Mouse (Mus musculus): ENCODE results near the gene Grcc10. TPM values are rescaled to one million over a fixed set of nuclear protein-coding genes. Genes with fewer than 3 reads are reported as not detected.
A peak's percentile ranks its signal among the peaks of the same experiment; 100 is the strongest.

Grcc10 gene
- 77.7 and 80.2 TPM in 2 replicates for polyA plus RNA-seq (2015; fragmentation: Nextera tagmentation; extraction: Ambion mirVana)

DNA sequence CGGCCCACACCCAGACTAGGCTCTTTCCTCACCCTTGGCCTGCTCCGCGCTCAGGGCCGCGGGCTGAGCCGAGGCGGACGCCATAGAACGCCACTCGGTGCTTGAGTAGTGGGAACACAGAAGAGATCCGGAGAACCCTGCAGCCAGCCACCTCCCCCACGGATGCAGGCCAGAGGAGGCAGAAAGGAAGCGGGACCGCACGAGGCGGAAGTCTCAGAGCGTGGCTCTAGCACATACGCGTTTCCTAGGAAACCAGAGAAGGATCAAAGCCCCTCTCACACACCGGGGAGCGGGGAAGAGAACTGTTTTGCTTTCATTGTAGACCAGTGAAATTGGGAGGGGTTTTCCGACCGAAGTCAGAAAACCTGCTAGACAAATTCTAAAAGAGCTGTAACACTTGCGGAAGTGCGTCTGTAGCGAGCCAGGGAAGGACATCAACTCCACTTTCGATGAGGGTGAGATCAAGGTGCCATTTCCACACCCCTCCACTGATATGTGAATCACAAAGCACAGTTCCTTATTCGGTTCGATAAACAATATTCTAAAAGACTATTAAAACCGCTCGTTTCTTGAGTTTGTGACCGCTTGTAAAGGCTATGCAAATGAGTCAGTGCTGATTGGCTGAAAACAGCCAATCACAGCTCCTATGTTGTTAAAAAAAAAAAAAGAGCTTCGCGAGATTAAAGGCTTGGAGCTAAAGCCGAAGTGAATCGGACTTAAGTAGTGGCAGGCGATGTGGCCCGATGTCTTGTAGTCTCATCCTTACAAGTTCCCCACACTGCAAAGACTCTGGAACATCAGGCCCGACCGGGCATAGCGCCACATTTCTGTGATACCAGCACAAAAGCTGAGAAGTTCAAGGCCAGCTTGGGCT lies at the start of gene Grcc10:
Gene Grcc10 (minus strand): TSS at position 487 of the 874 bp plus-strand sequence.
- Histone ChIP-seq H3K4me1 (replicated peaks) (peaks cover 56% of the 10 kb centered on the region), H3K9ac (peak within 1 kb of the TSS; percentile 85), H3K27me3 (no peaks in the 10 kb centered on the region), H3K4me2 (peak within 1 kb of the TSS; percentile 97), H3K27ac (peak within 1 kb of the TSS; percentile 98), H3K36me3 (peaks cover 6% of the 10 kb centered on the region), H3K9me3 (replicated peaks) (no peaks in the 10 kb centered on the region), H3K4me3 (replicated peaks) (peak within 1 kb of the TSS; percentile 67)
- DNase-seq, result peak; percentile 85
- under 1% methylated on average over 41 of the region's 41 CpGs for WGBS (ENCODE audit: insufficient replicate concordance)
- ATAC-seq (ENCODE audit: low read depth), result peak; percentile 82

DNA sequence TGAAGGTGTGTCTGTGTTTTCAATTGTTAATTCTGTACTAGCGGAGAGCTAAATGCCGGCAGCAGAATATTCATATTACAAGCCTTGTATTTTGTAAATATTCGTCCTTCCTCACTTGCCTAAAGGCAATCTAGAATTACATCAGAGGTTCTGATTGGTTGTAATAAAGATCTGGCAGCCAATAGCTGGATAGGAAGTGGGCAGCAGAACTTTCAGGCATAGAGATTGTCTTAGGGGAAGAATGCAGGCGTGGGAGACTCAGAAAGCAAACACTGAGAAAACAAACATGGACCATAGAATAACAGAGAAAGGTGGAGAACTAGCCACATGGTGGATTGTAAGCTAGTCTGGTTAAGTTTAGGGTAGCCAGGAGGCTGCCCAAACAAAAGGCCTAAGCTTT lies 48.9 kb upstream of the Grcc10 start:
- no peak overlapping the region for H3K9ac ChIP-seq
- no peak overlapping the region for H3K4me3 ChIP-seq (replicated peaks)
- H3K36me3 ChIP-seq, result no peaks in the 10 kb centered on the region
- peaks cover 4% of the 10 kb centered on the region for H3K4me1 ChIP-seq (replicated peaks)
- no peak for ATAC-seq (ENCODE audit: low read depth)
- no peaks in the 10 kb centered on the region for H3K9me3 ChIP-seq (replicated peaks)
- H3K27me3 ChIP-seq, result no peaks in the 10 kb centered on the region
- H3K27ac ChIP-seq, result no peak overlapping the region
- H3K4me2 ChIP-seq, result no peak overlapping the region
- DNase-seq, result no peak
- WGBS (ENCODE audit: insufficient replicate concordance), result 63% methylated on average over 4 of the region's 4 CpGs

DNA sequence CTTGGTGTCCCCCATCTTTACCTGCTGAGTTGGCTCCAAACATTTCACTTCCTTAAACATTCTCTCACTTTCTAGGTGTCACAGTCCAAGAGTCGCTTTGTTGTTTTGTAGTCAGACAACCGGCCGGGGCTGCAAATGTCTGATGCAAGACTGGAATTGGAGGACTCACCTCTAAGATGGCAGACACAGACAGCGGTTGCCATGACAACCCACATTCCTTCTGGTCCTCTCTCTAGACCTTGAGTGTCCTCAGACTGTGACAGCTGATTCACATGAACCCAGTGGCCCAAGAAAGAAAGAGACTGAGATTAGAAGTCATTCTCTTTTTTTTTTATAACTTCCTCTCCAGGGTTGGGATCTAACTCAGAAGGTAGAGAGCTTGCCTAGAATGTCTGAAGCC lies 48.3 kb upstream of the Grcc10 start:
- Histone ChIP-seq H3K4me1 (replicated peaks) (peaks cover 4% of the 10 kb centered on the region; the same call in 1 of the 2 replicates), H3K4me3 (replicated peaks) (no peak overlapping the region), H3K27me3 (no peaks in the 10 kb centered on the region), H3K36me3 (no peaks in the 10 kb centered on the region), H3K9ac (no peak overlapping the region), H3K9me3 (replicated peaks) (no peaks in the 10 kb centered on the region), H3K27ac (no peak overlapping the region), H3K4me2 (no peak overlapping the region)
- DNase-seq (no peak), ATAC-seq (ENCODE audit: low read depth) (no peak)
- WGBS (ENCODE audit: insufficient replicate concordance), result 72% methylated on average over 4 of the region's 4 CpGs

DNA sequence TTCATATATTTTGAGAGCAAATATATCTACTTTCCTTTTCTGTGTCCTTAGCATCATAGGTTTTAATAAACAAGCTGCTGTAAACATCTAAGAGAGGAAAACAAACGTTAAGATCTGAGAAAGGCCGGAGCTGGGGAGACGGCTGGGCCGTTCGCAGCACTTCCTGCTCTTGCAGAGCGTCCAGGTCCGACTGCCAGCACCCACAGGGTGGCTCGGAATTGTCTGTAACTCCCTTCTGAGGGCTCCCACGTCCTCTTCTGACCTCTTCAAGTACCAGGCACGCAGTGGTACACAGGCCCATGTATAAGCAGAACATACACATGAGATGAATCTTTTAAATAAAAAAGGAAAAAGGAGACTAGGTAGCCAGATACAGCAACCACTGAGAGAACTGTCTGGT lies 46.5 kb upstream of the Grcc10 start:
- Histone ChIP-seq H3K9me3 (replicated peaks) (no peaks in the 10 kb centered on the region), H3K27ac (no peak overlapping the region), H3K4me2 (no peak overlapping the region), H3K9ac (no peak overlapping the region), H3K27me3 (no peaks in the 10 kb centered on the region), H3K4me1 (replicated peaks) (peaks cover 4% of the 10 kb centered on the region; the same call in 1 of the 2 replicates), H3K4me3 (replicated peaks) (no peak overlapping the region), H3K36me3 (no peaks in the 10 kb centered on the region)
- no peak for ATAC-seq (ENCODE audit: low read depth)
- DNase-seq, result no peak
- WGBS (ENCODE audit: insufficient replicate concordance), result 69% methylated on average over 10 of the region's 10 CpGs

DNA sequence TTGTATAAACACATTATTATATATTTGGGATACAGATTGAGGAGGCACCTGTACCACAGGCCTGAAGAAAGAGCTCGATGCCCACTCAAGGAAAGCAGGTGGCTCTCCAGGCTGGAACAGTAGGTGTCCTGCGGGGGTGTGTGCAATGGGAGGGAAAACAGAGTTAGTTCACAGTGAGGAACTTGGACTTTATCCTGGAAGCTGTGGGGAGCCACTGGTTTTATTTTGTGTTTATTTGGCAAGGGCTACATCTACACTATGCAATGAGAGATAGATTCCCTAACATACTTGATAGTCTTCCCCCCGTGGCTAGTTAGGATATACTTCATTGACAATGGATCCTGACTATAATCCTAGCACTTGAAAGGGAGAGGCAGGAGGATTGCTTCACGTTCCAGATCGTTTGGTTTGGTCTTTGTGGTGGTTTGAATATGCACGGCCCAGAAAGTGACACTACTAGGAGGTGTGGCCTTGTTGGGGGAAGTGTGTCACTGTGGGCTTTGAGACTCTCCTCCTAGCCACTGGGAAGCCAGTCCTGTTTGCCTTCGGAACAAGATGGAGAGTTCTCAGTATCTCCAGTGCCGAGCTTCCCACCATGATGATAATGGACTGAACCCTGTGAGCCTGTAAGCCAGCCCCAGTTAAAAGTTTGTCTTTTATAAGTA lies 45.7 kb upstream of the Grcc10 start:
- no peak overlapping the region for H3K4me2 ChIP-seq
- H3K4me1 ChIP-seq (replicated peaks), result peaks cover 7% of the 10 kb centered on the region; the same call in 1 of the 2 replicates
- no peak overlapping the region for H3K9ac ChIP-seq
- no peaks in the 10 kb centered on the region; the same call in 1 of the 2 replicates for H3K27me3 ChIP-seq
- whole genome bisulfite sequencing (ENCODE audit: insufficient replicate concordance), result 38% methylated on average over 8 of the region's 8 CpGs
- no peaks in the 10 kb centered on the region for H3K36me3 ChIP-seq
- no peak overlapping the region for H3K4me3 ChIP-seq (replicated peaks)
- ATAC-seq (ENCODE audit: low read depth) (peak; percentile 48), DNase-seq (no peak)
- no peak overlapping the region for H3K27ac ChIP-seq
- H3K9me3 ChIP-seq (replicated peaks), result no peaks in the 10 kb centered on the region

DNA sequence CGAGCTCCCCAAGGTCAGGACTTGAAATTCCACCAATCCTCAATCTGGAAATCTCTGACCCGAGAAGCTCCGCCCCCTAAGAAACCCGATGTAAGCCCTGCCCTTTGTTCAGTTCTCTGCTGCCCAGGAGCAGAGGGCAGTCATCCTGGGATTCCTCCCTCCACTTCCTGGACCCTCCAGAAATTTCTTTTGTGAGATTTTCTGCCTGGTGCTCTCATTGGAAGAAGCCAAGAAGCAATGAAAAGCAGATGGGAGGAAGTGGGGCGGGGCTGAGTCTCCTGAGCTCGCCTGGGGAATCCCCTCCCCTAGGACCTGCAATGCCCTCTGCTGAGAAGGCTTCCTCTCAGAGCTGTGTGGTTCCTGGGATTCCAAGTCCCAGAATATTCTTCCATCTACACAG lies 41.3 kb upstream of the Grcc10 start:
- 18% methylated on average over 6 of the region's 6 CpGs for WGBS (ENCODE audit: insufficient replicate concordance)
- no peaks in the 10 kb centered on the region for H3K9me3 ChIP-seq (replicated peaks)
- H3K27me3 ChIP-seq, result peaks cover 41% of the 10 kb centered on the region
- 0 out of 2 replicates have a peak overlapping the region, but pooled peaks have one; percentile 10 for H3K4me3 ChIP-seq (replicated peaks)
- peak overlapping the region; percentile 21 for H3K4me2 ChIP-seq
- no peaks in the 10 kb centered on the region for H3K36me3 ChIP-seq
- H3K9ac ChIP-seq, result no peak overlapping the region
- ATAC-seq (ENCODE audit: low read depth) (no peak), DNase-seq (no peak)
- peaks cover 11% of the 10 kb centered on the region; the same call in 1 of the 2 replicates for H3K4me1 ChIP-seq (replicated peaks)
- H3K27ac ChIP-seq, result no peak overlapping the region

DNA sequence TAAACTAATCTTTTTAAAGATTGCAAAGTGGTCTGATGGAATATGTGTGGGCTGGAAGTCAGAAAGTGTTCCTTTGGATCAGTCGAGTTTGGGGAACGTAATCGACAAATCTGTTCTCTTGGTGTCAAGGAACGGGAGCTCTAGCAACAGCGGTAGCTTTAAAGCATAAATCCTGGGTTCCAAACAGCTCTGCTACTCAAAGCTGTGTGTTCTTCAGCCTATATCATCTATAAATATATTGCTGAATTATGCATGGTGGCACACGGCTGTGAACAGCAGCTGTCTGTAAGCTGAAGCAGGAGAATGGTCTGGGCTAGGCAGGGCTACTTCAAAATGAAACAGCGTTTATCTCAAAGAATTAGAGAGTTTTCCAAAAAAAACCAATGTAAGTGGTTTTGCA lies 39.7 kb upstream of the Grcc10 start:
- DNase-seq, result no peak

DNA sequence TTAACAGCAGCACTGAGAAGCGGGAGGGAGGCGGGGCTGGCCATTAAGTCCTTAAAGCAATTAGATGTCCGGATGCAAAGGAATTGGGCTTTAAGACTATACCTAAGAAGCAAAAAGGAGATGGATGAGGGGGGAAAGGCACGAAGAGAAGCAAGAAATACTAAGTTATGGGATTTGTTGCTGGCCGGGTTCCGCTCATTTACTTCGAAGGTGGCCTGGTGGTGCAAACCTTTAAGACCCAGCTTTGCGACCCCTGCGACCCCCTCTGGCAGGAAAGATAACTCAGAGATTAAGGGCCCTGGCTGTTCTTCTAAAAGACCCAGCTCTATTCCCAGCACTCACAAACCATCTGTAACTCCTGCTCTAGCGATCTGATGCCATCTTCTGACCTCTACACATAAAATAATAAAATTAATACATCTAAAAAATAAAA lies 38.8 kb upstream of the Grcc10 start:
- no peak for DNase-seq
- Histone ChIP-seq H3K36me3 (no peaks in the 10 kb centered on the region), H3K4me2 (peak overlapping the region; percentile 44), H3K4me1 (replicated peaks) (peaks cover 11% of the 10 kb centered on the region; the same call in 1 of the 2 replicates), H3K9ac (no peak overlapping the region), H3K27ac (no peak overlapping the region), H3K27me3 (peaks cover 41% of the 10 kb centered on the region), H3K9me3 (replicated peaks) (no peaks in the 10 kb centered on the region), H3K4me3 (replicated peaks) (peak overlapping the region; percentile 4)
- no peak for ATAC-seq (ENCODE audit: low read depth)
- WGBS (ENCODE audit: insufficient replicate concordance), result 10% methylated on average over 10 of the region's 10 CpGs

More for the DNA sequence above, 39.7 kb upstream of the Grcc10 start:
- Histone ChIP-seq H3K36me3 (no peaks in the 10 kb centered on the region), H3K4me3 (replicated peaks) (no peak overlapping the region), H3K4me2 (no peak overlapping the region), H3K27me3 (peaks cover 41% of the 10 kb centered on the region), H3K9ac (no peak overlapping the region), H3K27ac (no peak overlapping the region), H3K9me3 (replicated peaks) (no peaks in the 10 kb centered on the region), H3K4me1 (replicated peaks) (peaks cover 11% of the 10 kb centered on the region; the same call in 1 of the 2 replicates)
- WGBS (ENCODE audit: insufficient replicate concordance), result 76% methylated on average over 7 of the region's 7 CpGs
- ATAC-seq (ENCODE audit: low read depth), result no peak

DNA sequence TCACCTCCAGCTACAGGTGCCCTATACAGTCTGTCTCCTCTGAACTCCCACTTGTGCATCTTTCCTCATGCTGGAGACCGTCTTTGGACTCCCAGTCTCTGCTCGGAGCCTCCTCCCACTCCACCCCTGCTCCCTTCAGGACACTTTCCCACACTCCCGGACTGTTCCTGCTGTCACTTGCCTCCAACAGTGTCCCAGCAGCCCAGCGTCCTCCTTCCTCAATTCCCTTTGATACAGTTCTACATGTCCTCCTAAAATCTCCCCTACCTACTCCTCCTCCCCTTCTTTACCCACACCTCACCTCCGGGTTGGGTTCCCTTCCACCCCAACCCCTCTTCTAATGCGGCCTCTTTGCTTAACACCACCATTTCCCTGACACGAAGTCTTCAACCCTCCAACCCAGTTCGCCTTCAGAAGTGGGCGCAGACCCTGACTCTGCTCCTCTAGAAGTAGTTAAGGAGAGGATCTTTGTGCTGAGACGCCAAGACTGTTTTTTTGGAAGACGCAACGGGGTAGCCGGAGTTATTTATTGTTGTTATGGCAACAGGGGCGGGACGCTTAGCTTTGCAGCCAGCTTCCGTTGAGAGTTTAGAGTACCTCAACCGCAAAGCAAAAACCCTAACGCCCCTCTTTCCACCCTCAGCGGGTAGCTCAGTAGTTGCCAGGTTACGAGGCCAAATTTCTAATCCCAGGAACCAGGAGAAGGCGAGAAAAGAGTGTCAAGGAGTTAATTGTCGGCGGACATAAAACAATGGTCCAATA lies 38.2 kb upstream of the Grcc10 start, which contains the start of gene Lrrc23:
Gene Lrrc23 (minus strand): TSS at position 506 of the 762 bp plus-strand sequence.
- no peak for DNase-seq
- Histone ChIP-seq H3K36me3 (no peaks in the 10 kb centered on the region), H3K9me3 (replicated peaks) (no peaks in the 10 kb centered on the region), H3K9ac (no peak within 1 kb of the TSS), H3K27ac (no peak within 1 kb of the TSS), H3K4me1 (replicated peaks) (peaks cover 11% of the 10 kb centered on the region; the same call in 1 of the 2 replicates), H3K4me2 (peak within 1 kb of the TSS; percentile 44), H3K27me3 (peaks cover 41% of the 10 kb centered on the region), H3K4me3 (replicated peaks) (peak within 1 kb of the TSS; percentile 4)
- WGBS (ENCODE audit: insufficient replicate concordance), result 2% methylated on average over 23 of the region's 23 CpGs
- no peak for ATAC-seq (ENCODE audit: low read depth)

DNA sequence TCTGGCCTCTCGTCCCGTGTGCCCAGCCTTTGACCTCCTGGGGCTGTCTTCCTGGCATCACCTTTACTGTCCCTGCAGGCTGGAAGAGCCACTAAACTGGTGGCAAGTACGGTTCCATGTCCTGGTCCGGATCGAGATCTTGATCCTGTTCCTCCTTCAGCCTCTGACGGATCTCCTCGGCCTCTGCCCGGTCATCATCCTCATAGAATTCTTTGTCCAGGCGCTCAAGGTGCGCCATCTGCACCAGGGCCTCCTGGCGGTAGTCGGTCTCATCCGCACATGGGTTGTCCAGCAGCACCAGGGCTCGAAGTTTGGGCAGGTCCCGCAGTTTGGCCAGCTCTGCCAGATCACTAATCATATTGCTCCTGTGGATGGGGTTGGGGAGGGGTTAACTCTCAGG lies 29.3 kb upstream of the Grcc10 start:
- H3K4me2 ChIP-seq, result no peak overlapping the region
- H3K4me3 ChIP-seq (replicated peaks), result no peak overlapping the region
- peaks cover 20% of the 10 kb centered on the region for H3K4me1 ChIP-seq (replicated peaks)
- ATAC-seq (ENCODE audit: low read depth), result no peak
- H3K27me3 ChIP-seq, result peaks cover 65% of the 10 kb centered on the region
- H3K9ac ChIP-seq, result no peak overlapping the region
- DNase-seq, result no peak
- H3K36me3 ChIP-seq, result no peaks in the 10 kb centered on the region
- no peak overlapping the region for H3K27ac ChIP-seq
- no peaks in the 10 kb centered on the region for H3K9me3 ChIP-seq (replicated peaks)
- 65% methylated on average over 15 of the region's 15 CpGs for WGBS (ENCODE audit: insufficient replicate concordance)

DNA sequence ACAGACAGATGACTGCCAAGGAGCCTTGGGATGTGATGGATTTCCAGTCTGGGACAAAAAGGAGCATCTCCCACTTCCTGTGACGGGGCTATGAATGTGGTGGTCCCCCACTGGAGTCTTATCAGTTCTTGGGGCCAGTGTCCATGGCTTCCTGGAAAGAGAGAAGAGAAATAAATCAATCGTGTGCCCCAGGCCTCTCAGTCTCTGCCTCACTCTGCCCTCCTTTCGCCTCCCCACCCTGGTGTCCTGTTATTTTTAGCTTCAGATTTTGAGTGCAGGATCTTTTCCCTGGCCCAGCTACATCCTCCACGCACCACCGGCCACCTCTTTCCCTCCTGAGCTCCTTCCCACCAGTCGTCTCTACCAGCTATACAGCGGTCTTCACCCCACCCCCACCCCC lies 28.8 kb upstream of the Grcc10 start:
- H3K27ac ChIP-seq, result no peak overlapping the region

More for the DNA sequence above, 28.8 kb upstream of the Grcc10 start:
- ATAC-seq (ENCODE audit: low read depth) (no peak), DNase-seq (no peak)
- no peaks in the 10 kb centered on the region for H3K36me3 ChIP-seq
- no peak overlapping the region for H3K4me2 ChIP-seq
- H3K27me3 ChIP-seq, result peaks cover 68% of the 10 kb centered on the region
- H3K4me3 ChIP-seq (replicated peaks), result no peak overlapping the region
- H3K9me3 ChIP-seq (replicated peaks), result no peaks in the 10 kb centered on the region
- 30% methylated on average over 7 of the region's 7 CpGs for WGBS (ENCODE audit: insufficient replicate concordance)
- peaks cover 20% of the 10 kb centered on the region for H3K4me1 ChIP-seq (replicated peaks)
- no peak overlapping the region for H3K9ac ChIP-seq

All from liver, embryonic 13.5 days (tissue).